Mouse (Mus musculus) heart, embryonic 12.5 days (tissue): ENCODE data around the gene Fam72a. TPM values are rescaled to one million over a fixed set of nuclear protein-coding genes. Genes with fewer than 3 reads are reported as not detected.

Experiments
- ATAC-seq: fragments of 200-750 bp; cut with Nextera tagmentation; 2 replicates; pipeline ENCODE4 v1.8.0; 2017; ENCODE audit warnings: moderate TSS enrichment, moderate library complexity; ENCODE audit not compliant: insufficient number of reproducible peaks, low FRiP score
- H3K27ac ChIP-seq: fragments of 300-500 bp; sonication (generic); 2 replicates; pipeline ENCODE4 v1.5.1; 2016; ENCODE audit warnings: mild to moderate bottlenecking, moderate library complexity; ENCODE audit not compliant: poor library complexity, severe bottlenecking
- H3K27me3 ChIP-seq: fragments of 300-500 bp; sonication (generic); replicated peaks from 2 replicates; pipeline ENCODE4 v1.6.1; 2016; ENCODE audit warnings: mild to moderate bottlenecking, moderate library complexity
- H3K36me3 ChIP-seq: fragments of 300-500 bp; sonication (generic); 2 replicates; pipeline ENCODE4 v1.6.1; 2016; ENCODE audit warnings: mild to moderate bottlenecking, moderate library complexity
- H3K4me1 ChIP-seq: fragments of 300-500 bp; sonication (generic); replicated peaks from 2 replicates; pipeline ENCODE4 v1.6.1; 2016; ENCODE audit warnings: mild to moderate bottlenecking
- H3K4me2 ChIP-seq: fragments of 300-500 bp; sonication (generic); 2 replicates; pipeline ENCODE4 v1.6.1; 2016; ENCODE audit warnings: mild to moderate bottlenecking, moderate library complexity
- H3K4me3 ChIP-seq: fragments of 300-500 bp; sonication (generic); 2 replicates; pipeline ENCODE4 v1.5.1; 2016; ENCODE audit warnings: mild to moderate bottlenecking
- H3K9ac ChIP-seq: fragments of 300-500 bp; sonication (generic); 2 replicates; pipeline ENCODE4 v1.6.1; 2016; ENCODE audit warnings: mild to moderate bottlenecking, moderate library complexity
- H3K9me3 ChIP-seq: fragments of 300-500 bp; sonication (generic); replicated peaks from 2 replicates; pipeline ENCODE4 v1.6.1; 2016; ENCODE audit warnings: mild to moderate bottlenecking, moderate library complexity
- WGBS: fragments of 180-500 bp; shearing (Covaris S2); methylation state at CpG from one replicate; pipeline ENCODE4 v1.1.7; 2016; 5-methylcytosine and 5-hydroxymethylcytosine counted together
- polyA plus RNA-seq: library from polyadenylated mRNA; unstranded; fragments of >200 nt; fragmentation: Nextera tagmentation; extraction: Ambion mirVana; gene quantifications from 2 replicates; pipeline ENCODE4 v1.2.1, GENCODE M21; 2016

Gene Fam72a
- 3.2 and 3.4 TPM in 2 replicates for polyA plus RNA-seq

GRCm38 (mm10) chr1:131527281-131528080 is at the start of gene Fam72a, which contains the start of gene Srgap2:
Gene Fam72a, plus strand, starts transcription at chr1:131527903.
Gene Srgap2, minus strand, starts transcription at chr1:131527352.
- Histone ChIP-seq H3K4me1 (peaks cover 35% of the 10 kb centered on the region), H3K9me3 (no peaks in the 10 kb centered on the region), H3K4me2 (peak within 1 kb of the TSS; percentile 90), H3K27ac (peak within 1 kb of the TSS; percentile 94), H3K36me3 (no peaks in the 10 kb centered on the region), H3K4me3 (peak within 1 kb of the TSS; percentile 76), H3K9ac (peak within 1 kb of the TSS; percentile 91), H3K27me3 (no peaks in the 10 kb centered on the region)
- under 1% methylated on average over 44 of the region's 44 CpGs for WGBS
- ATAC-seq, result peak; percentile 96

DNA sequence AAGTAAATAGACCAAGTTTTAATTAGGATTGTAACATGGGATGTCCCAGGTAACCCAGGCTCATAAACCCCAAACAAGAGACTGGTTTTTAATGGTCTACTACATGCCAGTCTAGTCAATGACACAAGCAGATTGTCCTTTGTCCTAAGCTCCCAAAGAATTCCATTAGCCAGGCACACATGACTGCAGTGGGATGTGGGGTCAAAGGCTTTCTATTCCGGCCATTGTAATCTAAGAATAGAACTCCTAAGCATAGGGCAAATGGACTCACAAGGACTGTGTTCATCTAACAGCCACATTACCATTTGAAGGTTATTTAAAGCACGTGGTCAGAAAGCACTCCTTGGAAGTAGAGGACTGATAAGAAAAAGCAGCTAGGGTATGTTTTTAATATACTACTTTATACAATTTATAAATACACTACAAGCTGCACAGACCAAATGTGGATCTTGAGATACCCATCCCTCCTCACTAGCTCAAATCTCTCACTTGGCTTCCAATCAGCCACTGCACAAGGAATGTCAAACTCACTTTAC is 48.9 kb upstream of the Fam72a start:
- peaks cover 5% of the 10 kb centered on the region; the same call in 1 of the 2 replicates for H3K9me3 ChIP-seq
- no peak overlapping the region for H3K4me2 ChIP-seq
- H3K27me3 ChIP-seq, result no peaks in the 10 kb centered on the region
- H3K4me1 ChIP-seq, result peaks cover 15% of the 10 kb centered on the region
- no peak overlapping the region for H3K4me3 ChIP-seq
- no peak overlapping the region for H3K9ac ChIP-seq
- 27% methylated on average over 2 of the region's 2 CpGs for WGBS
- peak overlapping the region; percentile 82 for H3K27ac ChIP-seq
- H3K36me3 ChIP-seq, result peaks cover 4% of the 10 kb centered on the region; the same call in 1 of the 2 replicates
- 0 out of 2 replicates have a peak, but pooled peaks have one; percentile 36 for ATAC-seq

DNA sequence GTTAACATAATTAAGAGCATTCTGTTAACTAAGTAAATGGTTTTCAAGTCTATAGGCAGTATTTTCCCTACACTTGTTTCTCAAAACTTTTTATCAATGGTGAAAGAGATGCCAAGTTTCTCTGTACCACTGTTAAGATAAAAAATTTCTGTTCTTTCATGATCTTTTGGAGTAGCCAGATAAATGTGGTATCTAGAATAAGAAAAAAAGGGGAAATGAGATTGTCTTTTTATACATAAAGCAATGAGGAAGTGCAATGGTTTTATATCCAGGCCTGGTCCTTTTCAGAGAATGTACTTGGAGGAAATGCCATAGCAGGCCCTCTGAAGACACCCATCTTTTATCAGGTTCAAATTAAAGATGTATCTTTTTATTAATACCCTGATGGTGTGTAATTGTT is 46.3 kb upstream of the Fam72a start:
- H3K27ac ChIP-seq, result no peak overlapping the region
- H3K4me2 ChIP-seq, result no peak overlapping the region
- H3K4me1 ChIP-seq, result peaks cover 23% of the 10 kb centered on the region
- ATAC-seq, result no peak
- peaks cover 4% of the 10 kb centered on the region; the same call in 1 of the 2 replicates for H3K36me3 ChIP-seq
- no peak overlapping the region for H3K9ac ChIP-seq
- peaks cover 5% of the 10 kb centered on the region; the same call in 1 of the 2 replicates for H3K9me3 ChIP-seq
- H3K4me3 ChIP-seq, result no peak overlapping the region
- H3K27me3 ChIP-seq, result no peaks in the 10 kb centered on the region

GRCm38 (mm10) chr1:131482242-131482641 is 45.5 kb upstream of the Fam72a start:
- 83% methylated on average over 3 of the region's 3 CpGs for WGBS
- no peak for ATAC-seq
- Histone ChIP-seq H3K4me3 (no peak overlapping the region), H3K27me3 (no peaks in the 10 kb centered on the region), H3K4me2 (no peak overlapping the region), H3K4me1 (peaks cover 30% of the 10 kb centered on the region), H3K9me3 (peaks cover 5% of the 10 kb centered on the region; the same call in 1 of the 2 replicates), H3K27ac (no peak overlapping the region), H3K9ac (no peak overlapping the region), H3K36me3 (peaks cover 4% of the 10 kb centered on the region; the same call in 1 of the 2 replicates)

DNA sequence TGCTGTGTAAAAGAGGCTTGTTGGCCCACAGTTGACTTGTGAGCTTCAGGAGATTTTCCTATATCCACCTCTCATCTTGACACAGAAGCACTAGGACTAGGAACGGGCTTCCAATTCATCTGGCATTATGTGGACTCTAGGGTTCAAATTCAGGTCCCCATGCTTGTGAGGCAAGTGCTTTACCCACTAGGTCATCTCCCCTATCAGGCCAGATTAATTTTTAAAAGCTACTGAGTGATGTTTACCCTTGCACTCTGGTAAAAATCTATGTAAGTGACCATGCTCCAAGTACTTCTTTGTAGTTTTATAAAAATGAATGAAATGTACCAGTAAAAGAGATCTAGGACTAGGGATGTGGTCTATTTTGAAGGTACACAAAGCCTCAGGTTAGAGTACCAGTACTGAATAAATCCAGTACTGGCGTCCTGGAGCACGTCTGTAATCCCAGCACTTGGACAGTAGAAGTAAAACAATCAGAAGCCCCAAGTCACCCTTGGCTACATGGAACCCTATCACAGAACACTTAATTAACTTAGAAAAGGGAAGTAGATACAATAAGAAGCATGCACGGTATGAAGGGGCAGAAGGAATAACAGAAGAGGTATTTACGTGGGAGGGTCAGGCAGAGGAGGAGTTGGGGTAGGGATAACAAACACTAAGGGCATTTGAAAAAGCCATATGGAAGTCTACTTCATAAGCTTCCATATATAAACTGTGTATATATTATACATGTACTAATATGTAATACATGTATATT is 41.4 kb upstream of the Fam72a start:
- 61% methylated on average over 5 of the region's 5 CpGs for WGBS
- no peak overlapping the region for H3K4me3 ChIP-seq
- H3K4me1 ChIP-seq, result peaks cover 41% of the 10 kb centered on the region
- no peak overlapping the region for H3K4me2 ChIP-seq
- H3K27ac ChIP-seq, result no peak overlapping the region
- H3K9me3 ChIP-seq, result no peaks in the 10 kb centered on the region
- no peak overlapping the region for H3K9ac ChIP-seq
- no peaks in the 10 kb centered on the region for H3K27me3 ChIP-seq
- no peak for ATAC-seq
- H3K36me3 ChIP-seq, result no peaks in the 10 kb centered on the region

GRCm38 (mm10) chr1:131489312-131489711 is 38.4 kb upstream of the Fam72a start:
- Histone ChIP-seq H3K27ac (no peak overlapping the region), H3K4me1 (peaks cover 56% of the 10 kb centered on the region), H3K4me2 (no peak overlapping the region), H3K27me3 (no peaks in the 10 kb centered on the region), H3K9me3 (no peaks in the 10 kb centered on the region), H3K36me3 (no peaks in the 10 kb centered on the region), H3K4me3 (no peak overlapping the region), H3K9ac (no peak overlapping the region)
- WGBS, result 58% methylated on average over 3 of the region's 3 CpGs
- ATAC-seq, result no peak

GRCm38 (mm10) chr1:131491579-131491978 is 36.1 kb upstream of the Fam72a start:
- Histone ChIP-seq H3K9me3 (no peaks in the 10 kb centered on the region), H3K9ac (no peak overlapping the region), H3K27me3 (no peaks in the 10 kb centered on the region), H3K36me3 (no peaks in the 10 kb centered on the region), H3K4me1 (peaks cover 53% of the 10 kb centered on the region), H3K4me3 (no peak overlapping the region), H3K27ac (peak overlapping the region; percentile 14; the same call in 1 of the 2 replicates), H3K4me2 (peak overlapping the region; percentile 43)
- ATAC-seq, result no peak
- WGBS, result 17% methylated on average over 4 of the region's 4 CpGs

DNA sequence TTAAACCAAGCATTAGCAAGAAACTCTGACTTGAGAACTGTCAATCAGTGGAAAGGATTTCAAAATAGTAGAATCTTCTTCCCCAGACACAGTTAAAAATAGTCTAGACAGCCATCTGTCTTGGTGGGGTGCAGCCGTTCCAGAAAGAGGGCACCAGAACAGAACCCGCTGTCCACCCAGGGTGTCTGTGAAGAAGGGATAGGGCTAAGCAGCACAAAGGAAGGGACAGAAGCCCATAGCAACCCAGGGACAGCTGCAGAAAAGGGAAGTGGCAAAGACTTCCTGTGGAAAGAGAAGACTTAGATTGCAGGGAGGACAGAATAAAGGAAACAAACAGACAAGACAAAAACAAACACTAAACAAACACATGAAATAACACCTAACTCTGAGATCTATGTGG is 35.3 kb upstream of the Fam72a start:
- peak overlapping the region; percentile 16; the same call in 1 of the 2 replicates for H3K27ac ChIP-seq
- no peak overlapping the region for H3K9ac ChIP-seq
- H3K36me3 ChIP-seq, result 0 out of 2 replicates have a peak, but pooled peaks cover 2% of the 10 kb centered on the region
- H3K4me2 ChIP-seq, result no peak overlapping the region
- no peaks in the 10 kb centered on the region for H3K27me3 ChIP-seq
- H3K4me3 ChIP-seq, result no peak overlapping the region
- peaks cover 47% of the 10 kb centered on the region for H3K4me1 ChIP-seq
- ATAC-seq, result no peak
- no peaks in the 10 kb centered on the region for H3K9me3 ChIP-seq
- WGBS, result 38% methylated on average over 2 of the region's 2 CpGs

GRCm38 (mm10) chr1:131493966-131494898 is 33.5 kb upstream of the Fam72a start:
- H3K27ac ChIP-seq, result peak overlapping the region; percentile 60; the same call in 1 of the 2 replicates
- no peak overlapping the region for H3K9ac ChIP-seq
- no peak overlapping the region for H3K4me2 ChIP-seq
- no peak for ATAC-seq
- H3K4me3 ChIP-seq, result no peak overlapping the region
- no peaks in the 10 kb centered on the region for H3K9me3 ChIP-seq
- H3K4me1 ChIP-seq, result peaks cover 37% of the 10 kb centered on the region
- H3K27me3 ChIP-seq, result no peaks in the 10 kb centered on the region
- 75% methylated on average over 4 of the region's 4 CpGs for WGBS
- 0 out of 2 replicates have a peak, but pooled peaks cover 2% of the 10 kb centered on the region for H3K36me3 ChIP-seq

- no peaks in the 10 kb centered on the region for H3K9me3 ChIP-seq
- no peak for ATAC-seq
- H3K4me2 ChIP-seq, result no peak overlapping the region
- H3K4me3 ChIP-seq, result no peak overlapping the region
- no peak overlapping the region for H3K9ac ChIP-seq
- H3K27ac ChIP-seq, result no peak overlapping the region
- H3K36me3 ChIP-seq, result 0 out of 2 replicates have a peak, but pooled peaks cover 2% of the 10 kb centered on the region
- peaks cover 24% of the 10 kb centered on the region for H3K4me1 ChIP-seq
- no peaks in the 10 kb centered on the region for H3K27me3 ChIP-seq
- 90% methylated on average over 1 of the region's 1 CpGs for WGBS
Measured at GRCm38 (mm10) chr1:131498231-131498630, 29.5 kb upstream of the Fam72a start.
